Mouse (Mus musculus): ENCODE measurements at regions not wholly inside any gene's neighbourhood (a gene's known extent, or its start where the extent isn't known, plus 50 kb on each side); places are given as distances from the start of the nearest gene placed in this dataset.

GRCm38 (mm10) chr11:111175566-111175965, 109.6 kb downstream of the Kcnj2 start:
- H3K36me3 ChIP-seq (replicated peaks; ENCODE audit: insufficient read depth, low read length), result no peaks in the 10 kb centered on the region
- H3K9ac ChIP-seq (replicated peaks), result no peak overlapping the region
- H3K4me3 ChIP-seq (ENCODE audit: low read depth, low read length), result no peak overlapping the region
- no peaks in the 10 kb centered on the region for H3K4me1 ChIP-seq (ENCODE audit: insufficient read depth)
- no peak overlapping the region for H3K4me2 ChIP-seq (ENCODE audit: low read depth, low read length)
- no peaks in the 10 kb centered on the region for H3K27me3 ChIP-seq (ENCODE audit: insufficient read depth, low read length)
- TF ChIP-seq EP300 (IDR thresholded peaks at IDR 0.05; ENCODE audit: low read depth) (no peak), CTCF (IDR thresholded peaks at IDR 0.05; ENCODE audit: low read depth) (no peak)
- H3K9me3 ChIP-seq (ENCODE audit: low read length), result no peaks in the 10 kb centered on the region
- no peak for ATAC-seq
- DNase-seq, result no peak
- no peak overlapping the region for H3K27ac ChIP-seq (ENCODE audit: low read depth)
- WGBS (ENCODE audit: insufficient replicate concordance), result 60% methylated on average over 3 of the region's 3 CpGs

GRCm38 (mm10) chr11:111177516-111177915, 111.6 kb downstream of the Kcnj2 start:
- Histone ChIP-seq H3K36me3 (replicated peaks; ENCODE audit: insufficient read depth, low read length) (no peaks in the 10 kb centered on the region), H3K4me2 (ENCODE audit: low read depth, low read length) (no peak overlapping the region), H3K9me3 (ENCODE audit: low read length) (no peaks in the 10 kb centered on the region), H3K27ac (ENCODE audit: low read depth) (no peak overlapping the region), H3K4me1 (ENCODE audit: insufficient read depth) (no peaks in the 10 kb centered on the region), H3K4me3 (ENCODE audit: low read depth, low read length) (no peak overlapping the region), H3K9ac (replicated peaks) (no peak overlapping the region), H3K27me3 (ENCODE audit: insufficient read depth, low read length) (no peaks in the 10 kb centered on the region)
- 71% methylated on average over 4 of the region's 4 CpGs for WGBS (ENCODE audit: insufficient replicate concordance)
- DNase-seq (no peak), ATAC-seq (no peak)
- no peak for TF ChIP-seq EP300 (IDR thresholded peaks at IDR 0.05; ENCODE audit: low read depth)
- no peak for TF ChIP-seq CTCF (IDR thresholded peaks at IDR 0.05; ENCODE audit: low read depth)

DNA sequence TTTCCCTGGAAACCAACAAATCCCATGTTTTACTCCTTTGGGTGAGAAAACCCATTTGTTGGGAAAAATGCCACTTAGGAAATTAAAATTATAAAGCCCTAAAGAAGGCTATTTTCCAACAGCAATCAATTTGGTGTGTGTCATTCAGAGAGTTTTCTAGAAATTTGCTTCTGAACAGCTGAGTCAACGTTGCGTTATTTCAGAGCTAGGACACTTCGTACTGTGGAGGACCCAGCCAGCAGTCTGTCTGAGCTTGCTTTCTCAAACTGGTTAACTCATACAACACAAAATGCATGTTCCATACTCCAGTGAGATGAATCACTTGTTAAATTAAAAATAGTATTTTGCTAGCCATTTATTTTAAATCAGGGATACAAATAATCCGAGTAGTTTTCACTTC, 131.5 kb downstream of the Kcnj2 start:
- H3K4me1 ChIP-seq (ENCODE audit: insufficient read depth), result no peaks in the 10 kb centered on the region
- no peaks in the 10 kb centered on the region for H3K27me3 ChIP-seq (ENCODE audit: insufficient read depth, low read length)
- no peak overlapping the region for H3K9ac ChIP-seq (replicated peaks)
- no peak overlapping the region for H3K4me2 ChIP-seq (ENCODE audit: low read depth, low read length)
- H3K27ac ChIP-seq (ENCODE audit: low read depth), result no peak overlapping the region
- DNase-seq (no peak), ATAC-seq (no peak)
- TF ChIP-seq CTCF (IDR thresholded peaks at IDR 0.05; ENCODE audit: low read depth) (no peak), EP300 (IDR thresholded peaks at IDR 0.05; ENCODE audit: low read depth) (no peak)
- H3K9me3 ChIP-seq (ENCODE audit: low read length), result no peaks in the 10 kb centered on the region
- no peaks in the 10 kb centered on the region for H3K36me3 ChIP-seq (replicated peaks; ENCODE audit: insufficient read depth, low read length)
- H3K4me3 ChIP-seq (ENCODE audit: low read depth, low read length), result no peak overlapping the region
- 66% methylated on average over 4 of the region's 4 CpGs for WGBS (ENCODE audit: insufficient replicate concordance)

GRCm38 (mm10) chr11:111200512-111200911, 134.5 kb downstream of the Kcnj2 start:
- Histone ChIP-seq H3K9ac (replicated peaks) (no peak overlapping the region), H3K4me2 (ENCODE audit: low read depth, low read length) (0 out of 2 replicates have a peak overlapping the region, but pooled peaks have one; percentile 23), H3K36me3 (replicated peaks; ENCODE audit: insufficient read depth, low read length) (no peaks in the 10 kb centered on the region), H3K9me3 (ENCODE audit: low read length) (no peaks in the 10 kb centered on the region), H3K4me3 (ENCODE audit: low read depth, low read length) (no peak overlapping the region), H3K4me1 (ENCODE audit: insufficient read depth) (no peaks in the 10 kb centered on the region), H3K27ac (ENCODE audit: low read depth) (no peak overlapping the region), H3K27me3 (ENCODE audit: insufficient read depth, low read length) (no peaks in the 10 kb centered on the region)
- 23% methylated on average over 2 of the region's 2 CpGs for WGBS (ENCODE audit: insufficient replicate concordance)
- DNase-seq (no peak), ATAC-seq (no peak)
- no peak for TF ChIP-seq CTCF (IDR thresholded peaks at IDR 0.05; ENCODE audit: low read depth)
- TF ChIP-seq EP300 (IDR thresholded peaks at IDR 0.05; ENCODE audit: low read depth), result peak; percentile 32; the same call in 1 of the 2 replicates

- H3K4me1 ChIP-seq (ENCODE audit: insufficient read depth), result no peaks in the 10 kb centered on the region
- DNase-seq, result no peak
- H3K4me2 ChIP-seq (ENCODE audit: low read depth, low read length), result no peak overlapping the region
- H3K27me3 ChIP-seq (ENCODE audit: insufficient read depth, low read length), result no peaks in the 10 kb centered on the region
- no peak for TF ChIP-seq EP300 (IDR thresholded peaks at IDR 0.05; ENCODE audit: low read depth)
- no peak for TF ChIP-seq CTCF (IDR thresholded peaks at IDR 0.05; ENCODE audit: low read depth)
- no peak overlapping the region for H3K4me3 ChIP-seq (ENCODE audit: low read depth, low read length)
- no peak overlapping the region for H3K9ac ChIP-seq (replicated peaks)
- no peak overlapping the region for H3K27ac ChIP-seq (ENCODE audit: low read depth)
- H3K36me3 ChIP-seq (replicated peaks; ENCODE audit: insufficient read depth, low read length), result no peaks in the 10 kb centered on the region
- no peaks in the 10 kb centered on the region for H3K9me3 ChIP-seq (ENCODE audit: low read length)
- ATAC-seq, result no peak
Observed at GRCm38 (mm10) chr11:111202780-111203179, 136.8 kb downstream of the Kcnj2 start.

DNA sequence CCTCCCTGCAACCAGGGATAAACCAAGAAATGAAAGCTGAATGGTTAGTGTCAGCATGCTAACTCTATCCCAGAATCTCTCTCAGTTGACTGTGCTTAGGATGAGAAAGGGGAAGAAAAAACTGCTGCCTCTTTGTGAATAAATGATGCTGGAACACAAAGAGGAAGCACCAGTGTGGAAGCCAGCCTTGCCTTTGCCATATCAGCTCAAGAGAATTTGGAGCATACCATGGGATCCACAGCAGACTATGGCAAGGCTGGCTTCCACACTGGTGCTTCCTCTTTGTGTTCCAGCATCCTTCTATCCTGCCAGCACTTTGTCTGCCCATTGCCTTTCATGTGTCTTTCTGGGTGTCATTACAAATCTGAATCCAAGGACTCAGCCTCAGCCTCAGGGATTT, 144.6 kb downstream of the Kcnj2 start:
- no peak overlapping the region for H3K4me3 ChIP-seq (ENCODE audit: low read depth, low read length)
- H3K4me1 ChIP-seq (ENCODE audit: insufficient read depth), result no peaks in the 10 kb centered on the region
- no peak overlapping the region for H3K27ac ChIP-seq (ENCODE audit: low read depth)
- ATAC-seq (no peak), DNase-seq (no peak)
- no peaks in the 10 kb centered on the region for H3K9me3 ChIP-seq (ENCODE audit: low read length)
- TF ChIP-seq CTCF (IDR thresholded peaks at IDR 0.05; ENCODE audit: low read depth) (no peak), EP300 (IDR thresholded peaks at IDR 0.05; ENCODE audit: low read depth) (no peak)
- no peaks in the 10 kb centered on the region for H3K36me3 ChIP-seq (replicated peaks; ENCODE audit: insufficient read depth, low read length)
- no peak overlapping the region for H3K4me2 ChIP-seq (ENCODE audit: low read depth, low read length)
- H3K9ac ChIP-seq (replicated peaks), result no peak overlapping the region
- no peaks in the 10 kb centered on the region for H3K27me3 ChIP-seq (ENCODE audit: insufficient read depth, low read length)

DNA sequence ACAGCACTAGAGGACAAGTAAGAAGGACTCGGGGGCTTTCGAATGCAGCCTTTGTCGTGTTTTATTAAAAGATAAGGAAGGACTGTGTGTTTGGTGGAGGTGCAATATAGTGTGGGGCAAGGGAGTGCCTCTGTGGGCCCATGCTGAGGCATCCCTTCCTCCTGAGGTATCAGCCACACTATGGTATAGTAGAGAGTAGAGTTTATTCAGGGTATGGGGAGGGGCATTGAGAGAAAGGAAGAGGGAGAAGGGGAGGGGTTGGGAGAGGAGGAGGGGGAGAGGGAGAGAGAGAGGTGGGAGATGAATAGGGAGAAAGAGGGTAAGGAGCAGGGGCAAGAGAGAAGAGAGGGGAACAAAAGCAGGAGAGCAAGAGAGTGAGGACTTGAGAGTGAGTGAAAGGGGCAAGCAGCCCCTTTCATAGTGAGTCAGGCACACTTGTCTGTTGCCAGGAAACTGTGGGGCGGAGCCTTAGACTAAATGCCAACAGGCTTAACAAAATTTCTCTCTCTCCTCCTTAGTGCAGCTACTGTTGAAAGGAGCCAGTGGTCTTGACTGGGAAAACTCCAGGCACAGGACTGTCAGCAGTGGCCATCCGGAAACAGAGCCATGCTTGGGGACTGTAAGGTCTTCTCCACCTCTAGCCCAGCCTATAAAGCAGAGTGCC, 146.2 kb downstream of the Kcnj2 start:
- no peak overlapping the region for H3K4me3 ChIP-seq (ENCODE audit: low read depth, low read length)
- H3K27me3 ChIP-seq (ENCODE audit: insufficient read depth, low read length), result no peaks in the 10 kb centered on the region
- no peaks in the 10 kb centered on the region for H3K36me3 ChIP-seq (replicated peaks; ENCODE audit: insufficient read depth, low read length)
- DNase-seq, result no peak
- TF ChIP-seq EP300 (IDR thresholded peaks at IDR 0.05; ENCODE audit: low read depth) (no peak), CTCF (IDR thresholded peaks at IDR 0.05; ENCODE audit: low read depth) (no peak)
- H3K9me3 ChIP-seq (ENCODE audit: low read length), result no peaks in the 10 kb centered on the region
- no peak for ATAC-seq
- H3K4me1 ChIP-seq (ENCODE audit: insufficient read depth), result no peaks in the 10 kb centered on the region
- WGBS (ENCODE audit: insufficient replicate concordance), result 78% methylated on average over 5 of the region's 5 CpGs
- no peak overlapping the region for H3K9ac ChIP-seq (replicated peaks)
- H3K27ac ChIP-seq (ENCODE audit: low read depth), result no peak overlapping the region
- no peak overlapping the region for H3K4me2 ChIP-seq (ENCODE audit: low read depth, low read length)
